Mouse (Mus musculus): ENCODE data around the gene Gm49388.
"Not testable (repeated sequence)": the region's sequence is repeated elsewhere in the genome, so short reads cannot be mapped to it uniquely, and the experiment has no call there.

Gm49388 gene

GRCm38 (mm10) chr7:127768346-127768996, 16.9 kb upstream of the Gm49388 start:
- no peak for DNase-seq (ENCODE audit: low spot score)

- DNase-seq (ENCODE audit: low spot score), result peak; percentile 95
Measured at GRCm38 (mm10) chr7:127768997-127769593, 16.3 kb upstream of the Gm49388 start.

- peak; percentile 90 for DNase-seq (ENCODE audit: low spot score)
Measured at GRCm38 (mm10) chr7:127769651-127770038, 15.8 kb upstream of the Gm49388 start, which contains the start of gene Orai3. Gene Orai3 (plus strand): TSS chr7:127769815.

GRCm38 (mm10) chr7:127770039-127770905, 15.1 kb upstream of the Gm49388 start:
- DNase-seq (ENCODE audit: low spot score), result no peak

GRCm38 (mm10) chr7:127771262-127771661, 14.1 kb upstream of the Gm49388 start:
- no peak for DNase-seq (ENCODE audit: low spot score)

GRCm38 (mm10) chr7:127772080-127772479, 13.3 kb upstream of the Gm49388 start:
- DNase-seq (ENCODE audit: low spot score), result no peak

- no peak for DNase-seq (ENCODE audit: low spot score)
Measured at GRCm38 (mm10) chr7:127772557-127772956, 12.9 kb upstream of the Gm49388 start.

GRCm38 (mm10) chr7:127773664-127774384, 11.6 kb upstream of the Gm49388 start:
- peak; percentile 49 for DNase-seq (ENCODE audit: low spot score)

- not testable (repeated sequence) for DNase-seq (ENCODE audit: low spot score)
Measured at GRCm38 (mm10) chr7:127775837-127776236, 9.6 kb upstream of the Gm49388 start.

GRCm38 (mm10) chr7:127776426-127776825, 9.0 kb upstream of the Gm49388 start, which contains the start of gene Setd1a:
Gene Setd1a (plus strand): TSS chr7:127776670.
- DNase-seq (ENCODE audit: low spot score), result peak; percentile 84

- peak; percentile 97 for DNase-seq (ENCODE audit: low spot score)
Measured at GRCm38 (mm10) chr7:127776878-127777473, 8.4 kb upstream of the Gm49388 start.

GRCm38 (mm10) chr7:127777474-127778266, 7.7 kb upstream of the Gm49388 start:
- DNase-seq (ENCODE audit: low spot score), result peak; percentile 81

- no peak for DNase-seq (ENCODE audit: low spot score)
Measured at GRCm38 (mm10) chr7:127778350-127778749, 7.1 kb upstream of the Gm49388 start.

- DNase-seq (ENCODE audit: low spot score), result no peak
Measured at GRCm38 (mm10) chr7:127797076-127797845, 11.9 kb downstream of the Gm49388 start.

- DNase-seq (ENCODE audit: low spot score), result no peak
Measured at GRCm38 (mm10) chr7:127798591-127798990, 13.2 kb downstream of the Gm49388 start.

GRCm38 (mm10) chr7:127799211-127799610, 13.8 kb downstream of the Gm49388 start:
- no peak for DNase-seq (ENCODE audit: low spot score)

- no peak for DNase-seq (ENCODE audit: low spot score)
Measured at GRCm38 (mm10) chr7:127799738-127800137, 14.3 kb downstream of the Gm49388 start.

GRCm38 (mm10) chr7:127800435-127801009, 15.1 kb downstream of the Gm49388 start, which contains the start of gene Hsd3b7:
Gene Hsd3b7 (plus strand): TSS chr7:127800604.
- DNase-seq (ENCODE audit: low spot score), result peak; percentile 91

- DNase-seq (ENCODE audit: low spot score), result no peak
Measured at GRCm38 (mm10) chr7:127801010-127801621, 15.7 kb downstream of the Gm49388 start.
